Mouse (Mus musculus) megakaryocyte, embryonic 14.5 days (primary cell): Measurements from ENCODE around the gene Rras.

Experiments
- FLI1 ChIP-seq: IDR thresholded peaks from 2 replicates; pipeline ENCODE4 v1.6.1; 2012; ENCODE audit warnings: low read length, inconsistent platforms, mixed read lengths
- GATA1 ChIP-seq: IDR thresholded peaks from 3 replicates; pipeline ENCODE4 v1.6.1; 2012; ENCODE audit warnings: mixed read lengths, low read length, inconsistent platforms, borderline replicate concordance

DNA sequence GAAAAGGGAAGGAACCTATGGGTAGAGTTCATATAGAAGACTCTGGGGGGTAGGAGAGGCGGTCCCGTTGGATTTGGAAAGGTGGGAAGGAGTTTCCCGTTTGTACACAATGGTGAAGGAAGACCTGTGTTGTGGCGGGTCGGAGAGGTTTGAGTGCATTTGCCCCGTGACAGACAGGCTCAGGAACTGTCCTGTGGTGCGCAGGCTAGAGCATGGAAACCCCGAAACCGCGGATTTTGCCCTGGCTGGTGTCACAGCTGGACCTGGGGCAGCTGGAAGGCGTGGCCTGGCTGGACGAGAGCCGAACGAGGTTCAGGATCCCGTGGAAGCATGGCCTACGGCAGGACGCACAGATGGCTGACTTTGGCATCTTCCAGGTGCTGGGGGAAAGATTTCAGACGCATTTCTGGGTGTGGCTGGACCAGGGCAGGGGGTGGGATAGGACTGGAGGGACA lies 19.2 kb upstream of the Rras start, which contains the start of gene Bcl2l12:
- TF ChIP-seq GATA1 (no peak), FLI1 (no peak)
